11 mouse cellular contexts compared by ENCODE assay signal in the genomic region with DNA sequence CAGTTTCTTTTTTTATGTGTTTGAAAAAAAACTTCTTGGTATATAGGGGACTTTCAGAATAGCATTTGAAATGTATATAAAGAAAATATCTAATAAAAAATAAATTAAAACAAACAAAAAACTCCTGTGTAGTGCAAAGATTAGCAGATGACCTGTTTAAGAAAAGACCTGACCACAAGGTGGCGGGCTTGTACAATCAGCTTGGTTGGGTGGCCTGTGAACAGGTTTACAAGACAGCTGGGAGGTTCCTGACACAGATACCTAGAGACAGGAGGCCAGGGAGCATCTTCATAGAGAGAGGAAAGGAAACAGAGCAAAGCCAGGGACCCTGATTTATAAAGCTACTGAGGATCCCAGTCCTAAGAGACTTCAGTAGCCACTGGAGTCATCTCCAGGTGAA.
DNase-seq lines count a peak whose midpoint lies in the region; ATAC-seq and TF ChIP-seq lines count a peak whose summit lies in the region.
"Had no signal": no experiment of that assay in that cellular context is flagged by ENCODE, and none has a peak within 500 bp of the region (broad histone marks: within the 10 kb centered on the region; RNA-seq: fewer than 3 reads in every experiment).

No protein-coding gene starts in this region.

- no peaks in the 10 kb centered on the region for H3K27me3 ChIP-seq in kidney, embryonic 16.5 days (ENCODE audit: insufficient read depth, low read length)
- H3K27me3 ChIP-seq in E14TG2a.4 (ENCODE audit: insufficient read depth, low read length) = no peaks in the 10 kb centered on the region
- no peaks in the 10 kb centered on the region for H3K27me3 ChIP-seq in forebrain, embryonic 12.5 days
- no peaks in the 10 kb centered on the region for H3K27me3 ChIP-seq in neural tube, embryonic 12.5 days (replicated peaks)
- H3K27me3 ChIP-seq: embryonic facial prominence, embryonic 13.5 days; liver, embryonic 13.5 days; stomach, embryonic 15.5 days had no signal

- peak; percentile 48 for TF ChIP-seq CTCF in E14TG2a.4 (conservative IDR thresholded peaks at IDR 0.05; ENCODE audit: low read length)

- no peaks in the 10 kb centered on the region for H3K9me3 ChIP-seq in kidney, embryonic 16.5 days (ENCODE audit: low read length)
- no peaks in the 10 kb centered on the region for H3K9me3 ChIP-seq in E14TG2a.4 (ENCODE audit: low read length)
- no peaks in the 10 kb centered on the region for H3K9me3 ChIP-seq in forebrain, embryonic 12.5 days
- no peaks in the 10 kb centered on the region for H3K9me3 ChIP-seq in neural tube, embryonic 12.5 days
- H3K9me3 ChIP-seq: embryonic facial prominence, embryonic 13.5 days; liver, embryonic 13.5 days; stomach, embryonic 15.5 days had no signal

- DNase-seq in kidney, adult 18-20 months = peak; percentile 23
- peak; percentile 56 for DNase-seq in adipocyte (ENCODE audit: low spot score)
- DNase-seq in thymus, postnatal 0 days (ENCODE audit: low spot score) = no peak
- DNase-seq: liver, embryonic 13.5 days had no signal

- no peak overlapping the region for H3K4me3 ChIP-seq in kidney, embryonic 16.5 days (ENCODE audit: low read length)
- H3K4me3 ChIP-seq in E14TG2a.4 (replicated peaks; ENCODE audit: low read length) = no peak overlapping the region
- H3K4me3 ChIP-seq in forebrain, embryonic 12.5 days (replicated peaks) = no peak overlapping the region
- no peak overlapping the region for H3K4me3 ChIP-seq in neural tube, embryonic 12.5 days
- H3K4me3 ChIP-seq: embryonic facial prominence, embryonic 13.5 days; liver, embryonic 13.5 days; stomach, embryonic 15.5 days had no signal

- H3K27ac ChIP-seq in kidney, embryonic 16.5 days (ENCODE audit: low read length) = no peak overlapping the region
- no peak overlapping the region for H3K27ac ChIP-seq in forebrain, embryonic 12.5 days
- no peak overlapping the region for H3K27ac ChIP-seq in neural tube, embryonic 12.5 days
- H3K27ac ChIP-seq: embryonic facial prominence, embryonic 13.5 days; liver, embryonic 13.5 days; stomach, embryonic 15.5 days had no signal

- no peaks in the 10 kb centered on the region for H3K36me3 ChIP-seq in kidney, embryonic 16.5 days (ENCODE audit: insufficient read depth, low read length)
- no peaks in the 10 kb centered on the region for H3K36me3 ChIP-seq in E14TG2a.4 (ENCODE audit: insufficient read depth, low read length)
- no peaks in the 10 kb centered on the region for H3K36me3 ChIP-seq in forebrain, embryonic 12.5 days (replicated peaks)
- no peaks in the 10 kb centered on the region for H3K36me3 ChIP-seq in neural tube, embryonic 12.5 days
- H3K36me3 ChIP-seq: embryonic facial prominence, embryonic 13.5 days; liver, embryonic 13.5 days; stomach, embryonic 15.5 days had no signal

- no peak overlapping the region for H3K9ac ChIP-seq in kidney, embryonic 16.5 days (replicated peaks; ENCODE audit: low read length)
- H3K9ac ChIP-seq in forebrain, embryonic 12.5 days = no peak overlapping the region
- no peak overlapping the region for H3K9ac ChIP-seq in neural tube, embryonic 12.5 days
- H3K9ac ChIP-seq: embryonic facial prominence, embryonic 13.5 days; liver, embryonic 13.5 days; stomach, embryonic 15.5 days had no signal

- no peak overlapping the region for H3K4me2 ChIP-seq in kidney, embryonic 16.5 days (replicated peaks; ENCODE audit: low read depth, low read length)
- H3K4me2 ChIP-seq in forebrain, embryonic 12.5 days = no peak overlapping the region
- no peak overlapping the region for H3K4me2 ChIP-seq in neural tube, embryonic 12.5 days (replicated peaks)
- H3K4me2 ChIP-seq: embryonic facial prominence, embryonic 13.5 days; liver, embryonic 13.5 days; stomach, embryonic 15.5 days had no signal

- H3K4me1 ChIP-seq in kidney, embryonic 16.5 days (ENCODE audit: insufficient read depth, low read length) = no peaks in the 10 kb centered on the region
- no peaks in the 10 kb centered on the region for H3K4me1 ChIP-seq in E14TG2a.4 (replicated peaks; ENCODE audit: low read depth, low read length)
- no peaks in the 10 kb centered on the region for H3K4me1 ChIP-seq in forebrain, embryonic 12.5 days
- H3K4me1 ChIP-seq in neural tube, embryonic 12.5 days = no peaks in the 10 kb centered on the region
- H3K4me1 ChIP-seq: embryonic facial prominence, embryonic 13.5 days; liver, embryonic 13.5 days; stomach, embryonic 15.5 days had no signal

- ATAC-seq in kidney, embryonic 16.5 days (ENCODE audit: low FRiP score, low TSS enrichment) = no peak
- peak; percentile 42; the same call in 1 of the 2 replicates for ATAC-seq in forebrain, embryonic 12.5 days (ENCODE audit: low FRiP score)
- peak; percentile 69 for ATAC-seq in neural tube, embryonic 12.5 days (ENCODE audit: low FRiP score, low read depth)
- no peak for ATAC-seq in inflammation-experienced regulatory T-cells, adult 6 months

- 3% methylated on average over 1 of the region's 1 CpGs for WGBS in kidney, embryonic 16.5 days
- 6% methylated on average over 1 of the region's 1 CpGs for WGBS in forebrain, embryonic 12.5 days
- 6% methylated on average over 1 of the region's 1 CpGs for WGBS in neural tube, embryonic 12.5 days

Comparison
In these comparisons a context has a peak if more than half of its experiments do, and no peak if none do; other contexts are left out.
1. ATAC-seq: peak in forebrain, embryonic 12.5 days (single experiment) and neural tube, embryonic 12.5 days (single experiment); none in kidney, embryonic 16.5 days (single experiment) and inflammation-experienced regulatory T-cells, adult 6 months (single experiment).